Mouse (Mus musculus): ENCODE data around the gene Eif3a. TPM values are rescaled to one million over a fixed set of nuclear protein-coding genes. Genes with fewer than 3 reads are reported as not detected.

The Eif3a gene
- polyA plus RNA-seq, 1 experiment from 2014 or later, result 128 TPM

DNA sequence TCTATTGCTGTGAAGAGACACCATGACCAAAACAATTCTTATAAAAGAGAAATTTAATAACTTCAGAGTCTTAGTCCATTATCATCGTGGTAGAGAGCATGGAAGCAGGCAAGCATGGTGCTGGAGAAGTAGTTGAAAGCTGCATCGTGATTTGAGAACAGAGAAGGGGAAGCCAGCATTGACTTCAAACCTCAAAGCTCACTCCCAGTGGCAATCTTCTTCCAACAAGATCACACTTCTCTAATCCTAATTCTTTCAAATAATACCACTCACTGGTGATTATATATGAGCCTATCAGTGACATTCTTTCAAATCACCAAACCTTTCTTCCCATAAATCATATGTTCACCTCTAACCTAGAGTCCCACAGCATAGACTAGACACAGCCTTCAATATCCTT, 14.4 kb upstream of the Eif3a start:
- H3K9me3 ChIP-seq (ENCODE audit: control insufficient read depth, low read length), result no peaks in the 10 kb centered on the region
- H3K4me2 ChIP-seq (ENCODE audit: low read length), result no peak overlapping the region
- H3K4me3 ChIP-seq (ENCODE audit: control insufficient read depth in 1 of 2, insufficient read depth in 1 of 2, low read depth in 1 of 2, low read length in 2 of 2), result no peak overlapping the region
- H3K4me1 ChIP-seq (ENCODE audit: control insufficient read depth in 2 of 2, insufficient read depth in 2 of 2, low read length in 2 of 2), result no peaks in the 10 kb centered on the region
- WGBS, result 47% methylated on average over 2 of the region's 2 CpGs
- no peaks in the 10 kb centered on the region for H3K27me3 ChIP-seq (ENCODE audit: control insufficient read depth, insufficient read depth, low read length)
- no peak overlapping the region for H3K27ac ChIP-seq (replicated peaks in 1 of 2; ENCODE audit: control insufficient read depth in 1 of 2, insufficient read depth in 1 of 2, low read depth in 2 of 2, low read length in 2 of 2)
- no peaks in the 10 kb centered on the region for H3K36me3 ChIP-seq (ENCODE audit: control insufficient read depth, insufficient read depth, low read length)
- no peak for ATAC-seq (ENCODE audit: insufficient number of reproducible peaks, insufficient read depth, low FRiP score, low read depth)
- H3K9ac ChIP-seq (ENCODE audit: low read length), result no peak overlapping the region

DNA sequence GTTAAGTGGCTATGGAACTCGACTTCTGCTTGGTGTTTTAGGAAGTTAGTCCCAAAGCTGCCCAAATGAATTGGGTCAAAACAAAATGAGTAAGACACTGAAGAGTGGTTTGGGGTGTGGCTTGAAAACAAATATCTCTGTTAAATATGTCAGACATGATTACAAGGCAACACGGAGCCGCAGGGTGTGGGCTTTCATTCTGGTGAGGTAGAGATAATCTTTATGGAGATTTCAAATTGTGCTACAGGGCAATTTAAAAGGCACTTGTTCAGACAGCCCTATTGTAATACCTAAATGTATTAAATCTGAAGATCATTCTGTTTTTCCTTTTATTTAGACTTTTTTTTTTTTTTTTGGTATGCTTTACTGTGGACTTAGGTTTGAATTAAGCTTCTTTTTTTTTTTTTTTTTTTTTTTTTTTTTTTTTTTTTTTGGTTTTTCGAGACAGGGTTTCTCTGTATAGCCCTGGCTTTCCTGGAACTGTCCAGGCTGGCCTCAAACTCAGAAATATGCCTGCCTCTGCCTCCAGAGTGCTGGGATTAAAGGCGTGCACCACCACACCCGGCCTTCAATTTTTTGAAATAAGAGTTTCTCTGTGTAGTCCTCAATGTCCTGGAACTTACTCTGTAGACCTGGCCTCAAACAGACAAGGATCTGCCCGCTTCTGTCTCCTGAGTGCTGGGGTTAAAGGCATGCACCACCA, 9.6 kb upstream of the Eif3a start:
- Histone ChIP-seq H3K9ac (ENCODE audit: low read length) (no peak overlapping the region), H3K4me1 (ENCODE audit: control insufficient read depth in 2 of 2, insufficient read depth in 2 of 2, low read length in 2 of 2) (no peaks in the 10 kb centered on the region), H3K27me3 (ENCODE audit: control insufficient read depth, insufficient read depth, low read length) (0 out of 2 replicates have a peak, but pooled peaks cover 4% of the 10 kb centered on the region), H3K9me3 (ENCODE audit: control insufficient read depth, low read length) (no peaks in the 10 kb centered on the region), H3K36me3 (ENCODE audit: control insufficient read depth, insufficient read depth, low read length) (no peaks in the 10 kb centered on the region), H3K27ac (replicated peaks in 1 of 2; ENCODE audit: control insufficient read depth in 1 of 2, insufficient read depth in 1 of 2, low read depth in 2 of 2, low read length in 2 of 2) (no peak overlapping the region), H3K4me2 (ENCODE audit: low read length) (no peak overlapping the region), H3K4me3 (ENCODE audit: control insufficient read depth in 1 of 2, insufficient read depth in 1 of 2, low read depth in 1 of 2, low read length in 2 of 2) (no peak overlapping the region)
- no peak for ATAC-seq (ENCODE audit: insufficient number of reproducible peaks, insufficient read depth, low FRiP score, low read depth)
- 63% methylated on average over 7 of the region's 7 CpGs for WGBS

DNA sequence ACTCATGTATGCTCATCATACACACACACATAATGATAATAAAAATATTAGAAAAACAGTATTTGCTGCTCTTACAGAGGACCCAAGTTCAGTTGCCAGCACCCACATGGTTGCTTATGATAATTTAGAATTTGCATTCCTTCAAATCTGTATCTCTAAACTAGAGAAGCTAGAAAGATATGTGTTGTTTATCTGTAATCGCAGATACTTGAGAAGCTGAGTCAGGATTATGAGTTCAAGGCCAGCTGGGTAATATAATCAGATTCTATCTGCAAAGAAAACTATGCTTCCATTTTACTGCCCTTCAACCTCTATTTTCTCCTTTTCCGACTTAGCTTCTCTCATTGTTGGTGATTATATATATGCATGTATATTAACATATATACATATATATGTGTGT, 7.0 kb upstream of the Eif3a start:
- H3K4me2 ChIP-seq (ENCODE audit: low read length), result no peak overlapping the region
- 75% methylated on average over 2 of the region's 2 CpGs for WGBS
- no peak overlapping the region for H3K4me3 ChIP-seq (ENCODE audit: control insufficient read depth in 1 of 2, insufficient read depth in 1 of 2, low read depth in 1 of 2, low read length in 2 of 2)
- no peak overlapping the region for H3K27ac ChIP-seq (replicated peaks in 1 of 2; ENCODE audit: control insufficient read depth in 1 of 2, insufficient read depth in 1 of 2, low read depth in 2 of 2, low read length in 2 of 2)
- no peak overlapping the region for H3K9ac ChIP-seq (ENCODE audit: low read length)
- H3K4me1 ChIP-seq (ENCODE audit: control insufficient read depth in 2 of 2, insufficient read depth in 2 of 2, low read length in 2 of 2), result no peaks in the 10 kb centered on the region
- no peaks in the 10 kb centered on the region for H3K36me3 ChIP-seq (ENCODE audit: control insufficient read depth, insufficient read depth, low read length)
- H3K9me3 ChIP-seq (ENCODE audit: control insufficient read depth, low read length), result no peaks in the 10 kb centered on the region
- no peak for ATAC-seq (ENCODE audit: insufficient number of reproducible peaks, insufficient read depth, low FRiP score, low read depth)
- 0 out of 2 replicates have a peak, but pooled peaks cover 4% of the 10 kb centered on the region for H3K27me3 ChIP-seq (ENCODE audit: control insufficient read depth, insufficient read depth, low read length)

DNA sequence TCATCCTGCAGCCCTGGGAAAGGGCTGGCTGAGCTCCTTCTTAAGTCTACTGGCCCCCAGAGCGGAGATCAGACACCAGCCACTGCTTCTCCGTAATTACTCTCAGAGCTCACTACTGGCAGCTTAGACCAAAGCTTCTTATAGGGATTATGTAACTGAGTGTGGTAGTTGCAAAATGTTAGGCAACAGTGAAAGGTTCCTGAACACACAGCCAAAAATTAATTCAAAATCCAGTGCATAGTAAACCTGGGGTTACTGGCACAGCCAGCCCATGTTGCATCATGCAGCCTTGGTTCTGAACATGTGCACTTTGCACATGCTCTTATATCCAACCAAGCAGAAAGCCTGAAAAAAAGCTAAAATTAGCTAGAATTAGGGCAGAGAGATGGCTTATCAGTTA, 4.8 kb upstream of the Eif3a start:
- Histone ChIP-seq H3K27ac (replicated peaks in 1 of 2; ENCODE audit: control insufficient read depth in 1 of 2, insufficient read depth in 1 of 2, low read depth in 2 of 2, low read length in 2 of 2) (no peak overlapping the region), H3K9ac (ENCODE audit: low read length) (no peak overlapping the region), H3K4me1 (ENCODE audit: control insufficient read depth in 2 of 2, insufficient read depth in 2 of 2, low read length in 2 of 2) (no peaks in the 10 kb centered on the region; a peak in 1 of 4 replicates), H3K4me2 (ENCODE audit: low read length) (no peak overlapping the region), H3K27me3 (ENCODE audit: control insufficient read depth, insufficient read depth, low read length) (0 out of 2 replicates have a peak, but pooled peaks cover 4% of the 10 kb centered on the region), H3K4me3 (ENCODE audit: control insufficient read depth in 1 of 2, insufficient read depth in 1 of 2, low read depth in 1 of 2, low read length in 2 of 2) (no peak overlapping the region), H3K9me3 (ENCODE audit: control insufficient read depth, low read length) (no peaks in the 10 kb centered on the region), H3K36me3 (ENCODE audit: control insufficient read depth, insufficient read depth, low read length) (no peaks in the 10 kb centered on the region)
- WGBS, result 85% methylated on average over 2 of the region's 2 CpGs
- ATAC-seq (ENCODE audit: insufficient number of reproducible peaks, insufficient read depth, low FRiP score, low read depth), result no peak

DNA sequence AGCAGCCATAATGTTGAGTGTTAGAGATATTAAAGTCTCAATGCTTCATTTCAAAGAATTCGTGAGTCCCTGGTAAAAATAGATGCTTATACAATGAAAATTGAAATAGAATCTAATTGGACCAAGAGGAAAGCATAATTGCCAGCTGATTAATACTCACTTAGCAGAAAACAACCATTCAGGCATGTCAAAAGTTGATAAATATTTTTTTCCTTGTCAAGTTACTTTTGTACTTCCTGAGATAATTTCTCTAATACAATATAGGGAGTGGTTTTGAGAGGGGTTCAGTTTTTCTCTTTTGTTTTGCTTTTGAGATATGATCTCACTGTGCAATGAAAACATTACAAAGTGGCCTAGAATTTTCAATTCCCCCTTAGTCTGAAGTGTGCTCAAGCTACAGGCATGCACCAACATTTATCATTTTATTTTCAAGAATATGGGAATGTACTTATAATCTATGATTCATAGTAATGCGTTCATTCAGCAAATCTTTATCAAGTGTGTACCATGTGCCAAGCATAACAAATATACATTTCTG, 2.8 kb upstream of the Eif3a start:
- H3K4me2 ChIP-seq (ENCODE audit: low read length), result no peak overlapping the region
- 69% methylated on average over 2 of the region's 2 CpGs for WGBS
- H3K27me3 ChIP-seq (ENCODE audit: control insufficient read depth, insufficient read depth, low read length), result no peaks in the 10 kb centered on the region
- no peaks in the 10 kb centered on the region for H3K36me3 ChIP-seq (ENCODE audit: control insufficient read depth, insufficient read depth, low read length)
- H3K4me1 ChIP-seq (ENCODE audit: control insufficient read depth in 2 of 2, insufficient read depth in 2 of 2, low read length in 2 of 2), result peaks cover 0 to 5% of the 10 kb centered on the region in 2 experiments; a peak in 2 of 4 replicates
- no peak overlapping the region for H3K4me3 ChIP-seq (ENCODE audit: control insufficient read depth in 1 of 2, insufficient read depth in 1 of 2, low read depth in 1 of 2, low read length in 2 of 2)
- H3K27ac ChIP-seq (replicated peaks in 1 of 2; ENCODE audit: control insufficient read depth in 1 of 2, insufficient read depth in 1 of 2, low read depth in 2 of 2, low read length in 2 of 2), result no peak overlapping the region
- H3K9ac ChIP-seq (ENCODE audit: low read length), result no peak overlapping the region
- no peak for ATAC-seq (ENCODE audit: insufficient number of reproducible peaks, insufficient read depth, low FRiP score, low read depth)
- H3K9me3 ChIP-seq (ENCODE audit: control insufficient read depth, low read length), result no peaks in the 10 kb centered on the region

DNA sequence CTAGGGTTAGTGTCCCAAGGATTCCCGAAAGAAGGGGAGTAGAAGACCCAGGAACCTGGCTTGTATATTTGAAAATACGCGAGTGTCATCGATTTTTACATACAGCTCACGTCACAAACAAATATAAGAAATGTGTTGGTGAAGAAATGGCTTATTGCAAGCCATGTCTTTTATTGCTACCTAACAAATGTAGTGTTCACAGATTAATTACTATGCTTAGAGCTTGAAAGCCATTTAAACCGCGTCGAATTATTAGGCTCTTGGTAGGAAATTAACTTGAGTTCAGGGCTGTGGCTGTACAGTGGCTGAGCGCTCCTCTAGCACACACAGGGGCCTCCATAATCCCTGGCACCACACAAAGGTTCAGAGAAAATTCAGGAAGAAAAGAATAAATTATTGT, 706 bp upstream of the Eif3a start:
- H3K4me1 ChIP-seq (ENCODE audit: control insufficient read depth in 2 of 2, insufficient read depth in 2 of 2, low read length in 2 of 2), result peaks cover 2 to 16% of the 10 kb centered on the region in 2 experiments
- H3K27me3 ChIP-seq (ENCODE audit: control insufficient read depth, insufficient read depth, low read length), result no peaks in the 10 kb centered on the region
- H3K27ac ChIP-seq (replicated peaks in 1 of 2; ENCODE audit: control insufficient read depth in 1 of 2, insufficient read depth in 1 of 2, low read depth in 2 of 2, low read length in 2 of 2), result peak overlapping the region; percentile 99 to 100
- no peaks in the 10 kb centered on the region for H3K9me3 ChIP-seq (ENCODE audit: control insufficient read depth, low read length)
- peak overlapping the region; percentile 85 to 100 for H3K4me3 ChIP-seq (ENCODE audit: control insufficient read depth in 1 of 2, insufficient read depth in 1 of 2, low read depth in 1 of 2, low read length in 2 of 2)
- 19% methylated on average over 9 of the region's 9 CpGs for WGBS
- no peaks in the 10 kb centered on the region for H3K36me3 ChIP-seq (ENCODE audit: control insufficient read depth, insufficient read depth, low read length)
- H3K9ac ChIP-seq (ENCODE audit: low read length), result peak overlapping the region; percentile 100
- H3K4me2 ChIP-seq (ENCODE audit: low read length), result peak overlapping the region; percentile 74
- ATAC-seq (ENCODE audit: insufficient number of reproducible peaks, insufficient read depth, low FRiP score, low read depth), result no peak

DNA sequence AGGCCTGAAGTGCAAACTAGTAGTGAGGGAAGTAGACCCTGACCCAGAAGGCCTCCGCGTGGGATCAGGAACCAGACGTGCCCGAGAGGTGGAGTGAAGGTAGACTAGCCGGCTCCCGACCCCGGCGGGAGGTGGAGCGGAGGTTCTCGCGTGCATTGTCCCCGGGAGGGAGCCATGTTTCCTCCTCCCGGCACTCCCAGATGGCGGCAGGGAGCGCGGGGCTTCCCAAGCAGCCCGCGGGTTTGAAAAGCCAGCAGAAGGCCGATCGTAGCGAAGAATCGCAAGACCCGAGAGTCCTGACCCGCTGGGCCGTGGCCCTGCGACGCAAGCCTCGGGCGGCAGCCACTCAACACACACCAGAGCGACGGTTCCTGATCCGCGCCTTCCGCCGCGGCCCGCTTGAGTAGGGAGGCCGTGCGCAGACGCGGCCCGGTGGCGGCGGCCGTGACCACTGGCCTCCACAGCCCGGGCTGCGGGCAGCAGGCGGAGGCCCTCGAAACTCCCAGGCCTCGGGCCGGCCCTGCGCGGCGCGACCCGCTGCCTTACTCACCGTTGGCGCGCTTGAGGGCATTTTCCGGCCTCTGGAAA, 445 bp downstream of the Eif3a start:
- whole genome bisulfite sequencing, result under 1% methylated on average over 58 of the region's 60 CpGs
- no peaks in the 10 kb centered on the region for H3K27me3 ChIP-seq (ENCODE audit: control insufficient read depth, insufficient read depth, low read length)
- ATAC-seq (ENCODE audit: insufficient number of reproducible peaks, insufficient read depth, low FRiP score, low read depth), result peak; percentile 77
- H3K9ac ChIP-seq (ENCODE audit: low read length), result peak overlapping the region; percentile 100
- H3K36me3 ChIP-seq (ENCODE audit: control insufficient read depth, insufficient read depth, low read length), result no peaks in the 10 kb centered on the region
- no peaks in the 10 kb centered on the region for H3K9me3 ChIP-seq (ENCODE audit: control insufficient read depth, low read length)
- peaks cover 2 to 19% of the 10 kb centered on the region in 2 experiments for H3K4me1 ChIP-seq (ENCODE audit: control insufficient read depth in 2 of 2, insufficient read depth in 2 of 2, low read length in 2 of 2)
- peak overlapping the region; percentile 85 to 100 for H3K4me3 ChIP-seq (ENCODE audit: control insufficient read depth in 1 of 2, insufficient read depth in 1 of 2, low read depth in 1 of 2, low read length in 2 of 2)
- peak overlapping the region; percentile 74 for H3K4me2 ChIP-seq (ENCODE audit: low read length)
- H3K27ac ChIP-seq (replicated peaks in 1 of 2; ENCODE audit: control insufficient read depth in 1 of 2, insufficient read depth in 1 of 2, low read depth in 2 of 2, low read length in 2 of 2), result peak overlapping the region; percentile 93 to 99

Measured in heart, embryonic 14.5 days (tissue).